Mouse (Mus musculus) thymus, adult 2 months (tissue): ENCODE data around the gene Ankrd16. TPM values are rescaled to one million over a fixed set of nuclear protein-coding genes. Genes with fewer than 3 reads are reported as not detected.

Experiments
- DNase-seq: peaks from one replicate; pipeline ENCODE4 v3.0.0; 2021
- H3K27ac ChIP-seq: fragments of 200-500 bp; 2 replicates; pipeline ENCODE4 v1.5.1; 2012; ENCODE audit warnings: low read length, control low read depth; ENCODE audit not compliant: control insufficient read depth, insufficient read depth
- H3K27me3 ChIP-seq: fragments of 200-500 bp; 2 replicates; pipeline ENCODE4 v1.6.1; 2012; ENCODE audit warnings: mild to moderate bottlenecking, low read length, moderate library complexity, mixed read lengths; ENCODE audit not compliant: control insufficient read depth, insufficient read depth
- H3K36me3 ChIP-seq: fragments of 200-500 bp; 2 replicates; pipeline ENCODE4 v1.6.1; 2012; ENCODE audit warnings: mild to moderate bottlenecking, low read length, moderate library complexity; ENCODE audit not compliant: control insufficient read depth, insufficient read depth
- H3K4me1 ChIP-seq: fragments of 200-500 bp; replicated peaks from 2 replicates; pipeline ENCODE4 v1.6.1; 2012; ENCODE audit warnings: low read length; ENCODE audit not compliant: control insufficient read depth, insufficient read depth
- H3K4me3 ChIP-seq: fragments of 200-500 bp; 2 replicates; pipeline ENCODE4 v1.5.1; 2012; ENCODE audit warnings: mild to moderate bottlenecking, low read length, control low read depth, moderate library complexity; ENCODE audit not compliant: control insufficient read depth, insufficient read depth
- CTCF ChIP-seq: fragments of 200-500 bp; IDR thresholded peaks from 2 replicates; pipeline ENCODE4 v1.5.1; 2012; ENCODE audit warnings: mild to moderate bottlenecking, control low read depth, low read length, moderate library complexity, borderline replicate concordance; ENCODE audit not compliant: control insufficient read depth, poor library complexity, insufficient read depth; ENCODE audit errors: extremely low read depth
- POLR2A ChIP-seq: fragments of 200-500 bp; IDR thresholded peaks from 2 replicates; pipeline ENCODE4 v1.6.1; 2012; ENCODE audit warnings: mild to moderate bottlenecking, low read length, control low read depth, moderate library complexity; ENCODE audit not compliant: control insufficient read depth, poor library complexity, insufficient read depth; ENCODE audit errors: extremely low read depth
- WGBS: fragments of 180-500 bp; shearing (Covaris S2); methylation state at CpG from one replicate; pipeline ENCODE4 v1.1.7; 2018; 5-methylcytosine and 5-hydroxymethylcytosine counted together
- polyA plus RNA-seq: library from polyadenylated mRNA; depleted of rRNA; stranded (reverse); fragments of >200 nt; gene quantifications from 2 replicates; pipeline ENCODE4 v1.2.3, GENCODE M21; 2012

The Ankrd16 gene
- polyA plus RNA-seq, 1 experiment = 103 TPM

DNA sequence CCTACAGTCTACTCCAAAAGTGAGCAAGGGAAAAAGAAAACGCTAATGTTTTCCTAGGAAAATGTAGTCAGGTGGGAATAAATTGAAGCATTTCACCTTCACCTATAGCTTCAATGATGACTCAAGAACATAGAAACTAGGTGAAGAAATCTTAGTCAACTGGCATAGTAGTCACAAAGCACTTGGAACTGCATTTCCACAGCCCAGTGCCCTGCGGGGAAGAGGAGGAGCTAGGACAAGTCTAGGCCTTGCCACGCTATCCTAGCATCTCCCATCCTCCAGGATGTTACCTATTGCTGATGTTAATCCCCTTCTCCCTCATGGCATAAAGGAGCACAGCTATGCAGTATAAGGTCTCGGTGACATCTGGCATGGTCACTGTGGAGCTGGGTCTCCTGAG lies 15.1 kb upstream of the Ankrd16 start:
- TF ChIP-seq POLR2A = no peak
- no peak for TF ChIP-seq CTCF
- no peaks in the 10 kb centered on the region for H3K4me1 ChIP-seq
- no peaks in the 10 kb centered on the region for H3K27me3 ChIP-seq
- no peak overlapping the region for H3K27ac ChIP-seq
- no peak for DNase-seq
- H3K36me3 ChIP-seq = peaks cover 43% of the 10 kb centered on the region
- H3K4me3 ChIP-seq = no peak overlapping the region
- WGBS = 91% methylated on average over 4 of the region's 4 CpGs

- H3K4me3 ChIP-seq = no peak overlapping the region
- H3K36me3 ChIP-seq = peaks cover 21% of the 10 kb centered on the region
- no peaks in the 10 kb centered on the region for H3K27me3 ChIP-seq
- WGBS = 92% methylated on average over 4 of the region's 4 CpGs
- no peak for DNase-seq
- H3K27ac ChIP-seq = no peak overlapping the region
- TF ChIP-seq POLR2A (no peak), CTCF (no peak)
- H3K4me1 ChIP-seq = no peaks in the 10 kb centered on the region
These were observed 12.0 kb upstream of the Ankrd16 start for GRCm38 (mm10) chr2:11765694-11766093.

DNA sequence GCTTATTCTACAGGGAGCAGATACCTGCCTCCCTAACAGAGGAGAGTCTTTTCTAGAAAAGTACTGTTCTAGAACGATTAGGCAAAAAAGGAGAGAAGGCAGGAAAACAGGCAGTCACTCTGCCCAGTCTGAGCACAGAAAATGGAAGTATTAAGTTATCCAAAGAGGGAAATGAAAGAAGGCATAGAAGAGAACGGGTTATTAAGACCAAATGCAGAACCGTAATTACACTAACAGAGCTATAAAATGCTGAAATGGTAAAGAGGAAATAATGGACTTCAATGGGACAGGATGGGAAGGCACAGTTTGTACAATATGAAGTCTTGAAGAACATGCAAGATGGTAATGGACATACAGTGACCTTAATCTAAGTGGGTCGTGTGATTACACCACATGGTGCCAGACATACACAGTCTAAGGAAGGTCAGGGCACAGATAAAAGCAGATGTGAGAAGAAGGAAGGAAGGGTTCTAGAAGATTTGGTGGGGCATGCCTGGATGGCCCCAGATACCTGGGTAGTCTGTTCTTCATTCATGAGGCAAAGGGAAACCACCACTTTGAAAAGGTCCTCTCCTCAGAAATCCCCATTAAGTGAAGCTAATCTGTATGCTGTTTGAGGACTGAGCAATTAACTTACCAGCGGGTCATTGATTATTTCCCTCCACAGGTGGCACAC lies 11.1 kb upstream of the Ankrd16 start:
- WGBS = 92% methylated on average over 5 of the region's 5 CpGs
- Histone ChIP-seq H3K4me3 (no peak overlapping the region), H3K36me3 (peaks cover 18% of the 10 kb centered on the region), H3K27ac (no peak overlapping the region), H3K27me3 (no peaks in the 10 kb centered on the region), H3K4me1 (no peaks in the 10 kb centered on the region)
- no peak for DNase-seq
- TF ChIP-seq POLR2A (no peak), CTCF (no peak)

GRCm38 (mm10) chr2:11767161-11767545 lies 10.5 kb upstream of the Ankrd16 start:
- H3K27me3 ChIP-seq = no peaks in the 10 kb centered on the region
- H3K36me3 ChIP-seq = peaks cover 18% of the 10 kb centered on the region
- no peaks in the 10 kb centered on the region for H3K4me1 ChIP-seq
- H3K4me3 ChIP-seq = no peak overlapping the region
- WGBS = 95% methylated on average over 10 of the region's 10 CpGs
- no peak for DNase-seq
- H3K27ac ChIP-seq = no peak overlapping the region
- TF ChIP-seq CTCF = no peak
- TF ChIP-seq POLR2A = no peak

GRCm38 (mm10) chr2:11771701-11772100 lies 6.0 kb upstream of the Ankrd16 start:
- Histone ChIP-seq H3K4me1 (0 out of 2 replicates have a peak, but pooled peaks cover 2% of the 10 kb centered on the region), H3K27ac (no peak overlapping the region; the same call in 1 of the 2 replicates), H3K4me3 (no peak overlapping the region), H3K36me3 (no peaks in the 10 kb centered on the region), H3K27me3 (no peaks in the 10 kb centered on the region)
- TF ChIP-seq CTCF (no peak), POLR2A (no peak)
- WGBS = 98% methylated on average over 4 of the region's 4 CpGs
- no peak for DNase-seq

DNA sequence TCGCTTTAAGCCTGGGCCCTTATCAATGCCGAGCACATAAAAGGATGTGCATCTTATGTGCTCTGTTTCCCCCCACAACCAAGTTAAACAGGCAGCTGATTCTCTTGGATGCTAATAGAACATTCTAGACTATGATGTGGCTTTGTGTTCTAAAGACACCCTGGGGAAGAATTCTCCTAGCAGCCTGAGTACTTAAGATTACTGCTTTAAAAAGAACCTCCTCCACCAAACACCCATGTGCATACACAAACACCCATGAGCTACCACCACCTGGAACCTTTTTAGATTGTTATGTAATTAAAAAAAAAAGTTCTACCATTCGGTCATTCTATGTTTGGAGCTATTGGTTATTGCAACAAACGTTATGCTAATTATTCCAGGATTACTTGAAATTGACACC lies 5.3 kb upstream of the Ankrd16 start:
- DNase-seq = no peak
- 90% methylated on average over 4 of the region's 4 CpGs for WGBS
- Histone ChIP-seq H3K4me3 (no peak overlapping the region), H3K27me3 (no peaks in the 10 kb centered on the region), H3K36me3 (no peaks in the 10 kb centered on the region), H3K4me1 (0 out of 2 replicates have a peak, but pooled peaks cover 4% of the 10 kb centered on the region), H3K27ac (no peak overlapping the region)
- TF ChIP-seq POLR2A (no peak), CTCF (no peak)
